Mouse (Mus musculus) thymus, adult 2 months (tissue): Measurements from ENCODE around the gene Lhfpl1.

Experiments
- CTCF ChIP-seq: fragments of 200-500 bp; IDR thresholded peaks from 2 replicates; pipeline ENCODE4 v1.5.1; 2012; ENCODE audit warnings: mild to moderate bottlenecking, control low read depth, low read length, moderate library complexity, borderline replicate concordance; ENCODE audit not compliant: control insufficient read depth, poor library complexity, insufficient read depth; ENCODE audit errors: extremely low read depth
- POLR2A ChIP-seq: fragments of 200-500 bp; IDR thresholded peaks from 2 replicates; pipeline ENCODE4 v1.6.1; 2012; ENCODE audit warnings: mild to moderate bottlenecking, low read length, control low read depth, moderate library complexity; ENCODE audit not compliant: control insufficient read depth, poor library complexity, insufficient read depth; ENCODE audit errors: extremely low read depth

DNA sequence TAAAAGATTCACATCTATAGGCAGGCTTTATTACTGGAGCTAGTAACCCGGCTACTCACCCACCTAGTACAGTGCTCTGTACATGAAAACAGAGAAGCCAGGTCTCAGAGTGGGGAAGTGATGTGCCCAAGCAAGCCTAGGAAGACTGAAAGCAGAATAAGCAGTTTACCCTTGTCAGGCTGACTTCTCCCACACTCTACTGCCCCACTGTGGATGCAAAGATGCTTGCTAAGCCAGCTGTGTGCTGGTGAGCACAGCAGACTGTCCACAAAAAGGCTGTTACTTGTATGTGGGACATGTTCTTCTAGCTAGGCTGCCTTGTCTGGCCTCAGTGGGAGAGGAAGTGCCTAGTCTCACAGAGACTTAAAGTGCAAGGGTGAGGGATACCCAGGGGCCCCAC, 40.3 kb downstream of the Lhfpl1 start:
- TF ChIP-seq CTCF (no peak), POLR2A (no peak)
